Mouse (Mus musculus) Patski (cell line): ENCODE measurements around the gene Tet3. TPM values are rescaled to one million over a fixed set of nuclear protein-coding genes. Genes with fewer than 3 reads are reported as not detected.

Source experiments
- ATAC-seq: fragments of 100-300 bp; one replicate; pipeline ENCODE4 v1.8.0; 2021
- CTCF ChIA-PET: fragments of 350-600 bp; sonication (Branson Sonifier 250); formaldehyde crosslinking; loops from one replicate; lab custom pipeline; 2022; ENCODE audit warnings: inconsistent platforms; lab: Charles Lee
- POLR2A ChIA-PET: fragments of 350-600 bp; sonication (Branson Sonifier 250); formaldehyde crosslinking; loops from one replicate; lab custom pipeline; 2022; ENCODE audit warnings: antibody characterized with exemption, inconsistent platforms; lab: Charles Lee
- DNase-seq: peaks from one replicate; pipeline ENCODE4 v3.0.0-alpha.2; 2011; ENCODE audit warnings: low read depth, low spot score
- H3K27me3 ChIP-seq: fragments of 371-371 bp; one replicate; pipeline ENCODE4 v1.5.1; 2021
- CTCF ChIP-seq: fragments of 100-300 bp; IDR thresholded peaks from one replicate; pipeline ENCODE4 v1.5.1; 2021
- in situ Hi-C: fragments of 300-500 bp; cut with MboI; formaldehyde crosslinking; loops from 3 replicates; pipeline ENCODE4 v1.11.1; 2018; ENCODE audit warnings: low pct_unique_long_range_greater_than_20kb, mixed read lengths
- polyA plus RNA-seq: library from polyadenylated mRNA; unstranded; gene quantifications from one replicate; pipeline ENCODE4 v1.2.3, GENCODE M21; 2021

Gene Tet3
- polyA plus RNA-seq, 1 experiment from 2014 or later = 10.5 TPM

- in situ Hi-C loops = no loop called here
- POLR2A ChIA-PET = no interaction called here
- TF ChIP-seq CTCF = no peak
- H3K27me3 ChIP-seq = no peaks in the 10 kb centered on the region
- ATAC-seq (no peak), DNase-seq (no peak)
- CTCF ChIA-PET = interaction anchor here (1.7 kb wide), 1 partner anchor 93 kb away, joined by 3 read pairs; no protein-coding TSS in a partner anchor
Measured at GRCm38 (mm10) chr6:83410046-83410706, 48.7 kb downstream of the Tet3 start.

DNA sequence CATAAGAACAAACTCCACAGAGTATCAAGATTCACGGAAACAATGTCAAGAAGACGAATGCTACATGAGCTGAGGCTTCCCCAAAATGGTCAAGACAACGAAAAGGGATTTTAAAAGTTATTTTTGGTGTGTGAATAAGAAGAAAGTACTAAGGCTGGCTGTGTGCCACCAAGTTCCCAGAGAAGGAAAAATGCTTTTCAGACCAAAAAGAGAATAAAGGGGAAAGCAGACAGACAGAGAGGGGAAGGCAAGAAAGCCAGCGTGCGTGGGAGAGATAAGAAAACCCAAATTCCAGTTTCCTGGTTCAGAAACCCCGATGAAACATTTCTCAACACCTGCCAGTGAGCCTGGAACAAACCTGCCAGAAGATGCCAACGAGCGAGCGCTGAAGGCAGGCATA lies 50.4 kb downstream of the Tet3 start:
- in situ Hi-C loops = no loop called here
- CTCF ChIA-PET = interaction anchor here (1.1 to 1.3 kb wide), 2 partner anchors 24 to 32 kb away, joined by 3 to 4 read pairs; no protein-coding TSS in a partner anchor
- no peak for ATAC-seq
- DNase-seq = no peak
- POLR2A ChIA-PET = interaction anchor here (1.0 kb wide), 1 partner anchor 13 kb away, joined by 3 read pairs; no protein-coding TSS in a partner anchor
- no peaks in the 10 kb centered on the region for H3K27me3 ChIP-seq
- TF ChIP-seq CTCF = no peak

- ChIA-PET CTCF (interaction anchor here (0.6 to 0.8 kb wide), 3 partner anchors 8 to 24 kb away, joined by 3 read pairs; no protein-coding TSS in a partner anchor), POLR2A (interaction anchor here (1.4 kb wide), 1 partner anchor 11 kb away, joined by 5 read pairs; no protein-coding TSS in a partner anchor)
- H3K27me3 ChIP-seq = no peaks in the 10 kb centered on the region
- no peak for DNase-seq
- ATAC-seq = no peak
- TF ChIP-seq CTCF = no peak
- in situ Hi-C loops = no loop called here
Measured at GRCm38 (mm10) chr6:83405511-83406064, 53.3 kb downstream of the Tet3 start.

DNA sequence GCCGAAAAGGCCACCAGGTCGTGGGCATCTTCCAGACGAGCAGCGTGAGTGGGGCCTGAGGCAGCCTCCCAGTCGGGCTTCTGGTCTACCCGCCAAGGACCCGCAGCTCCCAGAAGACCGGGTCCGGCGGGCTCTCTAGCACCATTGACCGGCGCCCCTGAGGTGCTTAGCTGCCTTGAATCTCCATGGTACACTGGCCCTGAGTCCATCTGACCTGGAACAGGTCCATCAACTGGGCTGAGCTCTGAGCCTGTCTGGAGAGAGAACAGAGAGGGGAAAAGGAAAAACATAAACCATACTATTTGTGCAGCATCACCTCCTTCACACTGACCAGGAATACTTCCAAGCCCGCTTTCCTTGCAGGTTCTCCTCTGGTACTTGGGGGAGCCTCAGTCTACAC lies 54.3 kb downstream of the Tet3 start:
- TF ChIP-seq CTCF = no peak
- CTCF ChIA-PET = interaction anchor here (0.6 to 0.8 kb wide), 3 partner anchors 19 to 24 kb away, joined by 3 to 4 read pairs (median 3); no protein-coding TSS in a partner anchor
- no peak for ATAC-seq
- in situ Hi-C loops = no loop called here
- POLR2A ChIA-PET = no interaction called here
- H3K27me3 ChIP-seq = no peaks in the 10 kb centered on the region
- no peak for DNase-seq

DNA sequence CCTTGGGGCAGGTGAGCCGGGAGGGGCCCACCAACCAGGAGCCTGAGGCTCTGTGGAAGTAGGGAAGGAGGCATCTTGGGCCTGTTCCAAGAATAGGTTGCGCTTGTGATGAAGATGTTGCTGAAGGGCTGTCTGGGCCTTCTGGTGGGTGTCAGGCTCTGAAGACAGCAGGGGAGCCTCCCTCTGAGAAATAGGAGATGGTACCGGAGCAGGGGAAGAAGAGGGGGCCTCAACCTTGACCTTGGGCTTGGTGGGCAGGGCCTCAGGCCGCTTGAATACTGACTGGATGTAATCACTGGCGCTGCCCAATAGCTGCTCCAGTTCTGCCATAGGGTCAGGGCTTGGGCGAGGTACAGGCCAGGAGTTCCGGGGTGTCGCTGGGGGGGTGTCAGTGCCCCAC lies 55.4 kb downstream of the Tet3 start:
- in situ Hi-C loops = no loop called here
- ChIA-PET CTCF (no interaction called here), POLR2A (no interaction called here)
- DNase-seq (no peak), ATAC-seq (no peak)
- no peak for TF ChIP-seq CTCF
- no peaks in the 10 kb centered on the region for H3K27me3 ChIP-seq

DNA sequence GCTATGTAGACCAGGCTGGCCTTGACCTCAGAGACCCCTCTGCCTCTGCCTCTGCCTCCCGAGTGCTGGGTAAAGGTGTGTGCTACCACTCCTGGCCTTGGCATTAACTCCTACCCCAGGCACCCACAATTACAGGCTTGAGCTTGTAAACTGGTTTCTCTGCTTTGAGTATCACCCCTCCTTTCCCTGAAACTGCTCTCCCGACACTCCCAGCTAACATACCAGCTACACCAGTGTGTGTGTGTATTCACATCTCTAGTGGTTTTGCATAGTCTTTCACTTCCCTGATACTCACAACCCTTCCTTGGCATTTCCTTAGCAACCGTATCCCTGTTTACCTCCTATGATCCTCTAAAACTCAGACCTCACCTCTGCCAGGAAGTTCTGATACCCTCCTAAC lies 59.1 kb downstream of the Tet3 start:
- ATAC-seq (no peak), DNase-seq (no peak)
- ChIA-PET POLR2A (no interaction called here), CTCF (interaction anchor here (1.5 to 2.0 kb wide), 2 partner anchors 14 to 115 kb away, joined by 3 to 6 read pairs; no protein-coding TSS in a partner anchor)
- TF ChIP-seq CTCF = no peak
- H3K27me3 ChIP-seq = no peaks in the 10 kb centered on the region
- in situ Hi-C loops = no loop called here

GRCm38 (mm10) chr6:83397728-83398127 lies 61.2 kb downstream of the Tet3 start:
- no peak for ATAC-seq
- in situ Hi-C loops = no loop called here
- no peak for TF ChIP-seq CTCF
- H3K27me3 ChIP-seq = no peaks in the 10 kb centered on the region
- ChIA-PET POLR2A (no interaction called here), CTCF (no interaction called here)
- no peak for DNase-seq

DNA sequence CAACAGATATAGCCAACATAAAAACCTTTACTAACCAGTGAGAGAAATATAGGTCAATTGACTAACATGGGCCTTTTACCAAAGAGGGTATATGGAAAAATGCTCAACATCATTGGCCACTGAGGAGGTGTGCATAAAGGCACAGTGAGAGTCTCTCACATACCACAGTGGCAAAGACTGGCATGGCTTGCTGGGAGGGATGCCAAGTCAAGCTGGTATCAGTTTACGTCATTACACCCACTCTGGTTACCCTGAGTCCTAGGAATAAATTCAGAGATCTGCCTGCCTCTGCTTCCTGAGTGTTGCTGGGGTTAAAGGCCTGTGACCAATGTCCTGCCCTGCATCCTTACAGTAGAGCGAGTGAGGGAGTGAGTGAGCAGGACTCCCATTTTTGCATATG lies 62.2 kb downstream of the Tet3 start:
- CTCF ChIA-PET = interaction anchor here (0.7 kb wide), 1 partner anchor 34 kb away, joined by 3 read pairs; no protein-coding TSS in a partner anchor
- H3K27me3 ChIP-seq = no peaks in the 10 kb centered on the region
- no peak for ATAC-seq
- TF ChIP-seq CTCF = no peak
- in situ Hi-C loops = no loop called here
- no peak for DNase-seq
- POLR2A ChIA-PET = interaction anchor here (1.0 kb wide), 1 partner anchor 16 kb away, joined by 3 read pairs; no protein-coding TSS in a partner anchor

- ATAC-seq (no peak), DNase-seq (no peak)
- no peak for TF ChIP-seq CTCF
- ChIA-PET CTCF (interaction anchor here (0.7 kb wide), 1 partner anchor 33 kb away, joined by 3 read pairs; no protein-coding TSS in a partner anchor), POLR2A (no interaction called here)
- H3K27me3 ChIP-seq = no peaks in the 10 kb centered on the region
- in situ Hi-C loops = no loop called here
Measured at GRCm38 (mm10) chr6:83395544-83396229, 63.2 kb downstream of the Tet3 start.

DNA sequence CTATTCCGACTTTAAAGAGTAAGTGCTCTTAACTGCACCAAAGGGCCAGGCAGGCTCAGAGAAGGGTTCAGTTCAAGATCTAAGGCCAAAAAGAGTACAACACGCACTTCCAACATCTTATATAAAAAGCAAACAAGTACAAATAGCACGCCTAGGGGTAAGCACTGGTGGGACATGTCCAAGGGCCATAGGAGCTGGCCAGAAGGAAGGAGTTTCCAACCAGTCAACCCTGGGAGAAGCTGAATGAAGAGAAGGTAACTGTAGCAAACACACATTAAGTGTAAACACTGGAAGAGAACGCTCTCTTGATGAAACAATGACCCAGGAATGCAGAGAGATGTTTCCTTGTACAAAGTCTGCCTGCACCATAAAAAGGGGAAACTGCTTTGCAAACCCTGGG lies 64.8 kb downstream of the Tet3 start:
- POLR2A ChIA-PET = interaction anchor here (1.0 kb wide), 1 partner anchor 102 kb away, joined by 3 read pairs; no protein-coding TSS in a partner anchor
- in situ Hi-C loops = no loop called here
- H3K27me3 ChIP-seq = no peaks in the 10 kb centered on the region
- no peak for TF ChIP-seq CTCF
- CTCF ChIA-PET = interaction anchor here (0.7 kb wide), 1 partner anchor 127 kb away, joined by 3 read pairs; no protein-coding TSS in a partner anchor
- ATAC-seq (no peak), DNase-seq (no peak)
